Mouse (Mus musculus): Measurements from ENCODE around the gene Degs2.

Gene Degs2

GRCm38 (mm10) chr12:108700037-108700436 is 2.1 kb downstream of the Degs2 start:
- no peak for DNase-seq (ENCODE audit: low spot score)

GRCm38 (mm10) chr12:108699576-108699975 is 2.5 kb downstream of the Degs2 start:
- DNase-seq (ENCODE audit: low spot score) = no peak

- DNase-seq (ENCODE audit: low spot score) = no peak
Observed at GRCm38 (mm10) chr12:108698697-108699471, 3.2 kb downstream of the Degs2 start.

- no peak for DNase-seq (ENCODE audit: low spot score)
Observed at GRCm38 (mm10) chr12:108694223-108694622, 7.9 kb downstream of the Degs2 start.

GRCm38 (mm10) chr12:108693592-108693991 is 8.5 kb downstream of the Degs2 start:
- DNase-seq (ENCODE audit: low spot score) = no peak

GRCm38 (mm10) chr12:108690529-108690928 is 11.6 kb downstream of the Degs2 start:
- DNase-seq (ENCODE audit: low spot score) = no peak

- DNase-seq (ENCODE audit: low spot score) = no peak
Observed at GRCm38 (mm10) chr12:108689167-108689566, 12.9 kb downstream of the Degs2 start.

- peak; percentile 57 for DNase-seq (ENCODE audit: low spot score)
Observed at GRCm38 (mm10) chr12:108686926-108687325, 15.2 kb downstream of the Degs2 start.

GRCm38 (mm10) chr12:108686463-108686862 is 15.7 kb downstream of the Degs2 start:
- DNase-seq (ENCODE audit: low spot score) = no peak

GRCm38 (mm10) chr12:108682240-108683023 is 19.7 kb downstream of the Degs2 start:
- DNase-seq (ENCODE audit: low spot score) = no peak

GRCm38 (mm10) chr12:108680861-108681260 is 21.3 kb downstream of the Degs2 start:
- no peak for DNase-seq (ENCODE audit: low spot score)

GRCm38 (mm10) chr12:108678366-108678765 is 23.7 kb downstream of the Degs2 start:
- no peak for DNase-seq (ENCODE audit: low spot score)

GRCm38 (mm10) chr12:108677116-108677515 is 25.0 kb downstream of the Degs2 start:
- DNase-seq (ENCODE audit: low spot score) = no peak

- DNase-seq (ENCODE audit: low spot score) = no peak
Observed at GRCm38 (mm10) chr12:108675614-108676401, 26.3 kb downstream of the Degs2 start.

- no peak for DNase-seq (ENCODE audit: low spot score)
Observed at GRCm38 (mm10) chr12:108674916-108675315, 27.2 kb downstream of the Degs2 start.

GRCm38 (mm10) chr12:108674502-108674901 is 27.6 kb downstream of the Degs2 start:
- no peak for DNase-seq (ENCODE audit: low spot score)

- no peak for DNase-seq (ENCODE audit: low spot score)
Observed at GRCm38 (mm10) chr12:108673546-108673945, 28.6 kb downstream of the Degs2 start.

GRCm38 (mm10) chr12:108672908-108673307 is 29.2 kb downstream of the Degs2 start:
- DNase-seq (ENCODE audit: low spot score) = no peak

GRCm38 (mm10) chr12:108671541-108671940 is 30.6 kb downstream of the Degs2 start:
- no peak for DNase-seq (ENCODE audit: low spot score)

GRCm38 (mm10) chr12:108668606-108669235 is 33.4 kb downstream of the Degs2 start:
- no peak for DNase-seq (ENCODE audit: low spot score)

GRCm38 (mm10) chr12:108657350-108657749 is 44.8 kb downstream of the Degs2 start:
- peak; percentile 65 for DNase-seq (ENCODE audit: low spot score)
